ENCODE assay signal across 9 mouse cellular contexts in genomic region chr10:8757429-8757931, GRCm38 (mm10).
DNase-seq lines count a peak whose midpoint lies in the region; ATAC-seq and TF ChIP-seq lines count a peak whose summit lies in the region.
"Had no signal": no experiment of that assay in that cellular context is flagged by ENCODE, and none has a peak within 500 bp of the region (broad histone marks: within the 10 kb centered on the region; RNA-seq: fewer than 3 reads in every experiment).

No protein-coding gene starts in this region.

- H3K27ac ChIP-seq in heart, embryonic 12.5 days (ENCODE audit: poor library complexity, severe bottlenecking), result peak overlapping the region; percentile 35; the same call in 1 of the 2 replicates
- H3K27ac ChIP-seq in limb, embryonic 14.5 days (replicated peaks; ENCODE audit: low read depth, low read length), result peak overlapping the region; percentile 62

- TF ChIP-seq CTCF in brain, embryonic 14.5 days (IDR thresholded peaks at IDR 0.05; ENCODE audit: borderline replicate concordance, extremely low read depth, insufficient read depth, insufficient read length), result no peak

- H3K27me3 ChIP-seq in heart, embryonic 12.5 days (replicated peaks), result no peaks in the 10 kb centered on the region
- no peaks in the 10 kb centered on the region for H3K27me3 ChIP-seq in limb, embryonic 14.5 days (ENCODE audit: control insufficient read depth, insufficient read depth, low read length)

- H3K9ac ChIP-seq in heart, embryonic 12.5 days, result no peak overlapping the region
- peak overlapping the region; percentile 31; the same call in 1 of the 2 replicates for H3K9ac ChIP-seq in limb, embryonic 14.5 days (ENCODE audit: low read depth, low read length, severe bottlenecking)

- H3K36me3 ChIP-seq in heart, embryonic 12.5 days, result peaks cover 7% of the 10 kb centered on the region
- H3K36me3 ChIP-seq in limb, embryonic 14.5 days (ENCODE audit: control insufficient read depth, insufficient read depth, low read length), result peaks cover 6% of the 10 kb centered on the region

- H3K4me3 ChIP-seq in heart, embryonic 12.5 days, result no peak overlapping the region
- peak overlapping the region; percentile 10; the same call in 1 of the 2 replicates for H3K4me3 ChIP-seq in limb, embryonic 14.5 days (replicated peaks; ENCODE audit: low read length)
- H3K4me3 ChIP-seq: myocyte had no signal

- 52% methylated on average over 21 of the region's 21 CpGs for WGBS in heart, embryonic 12.5 days
- WGBS in limb, embryonic 14.5 days, result 26% methylated on average over 21 of the region's 21 CpGs

- peaks cover 25% of the 10 kb centered on the region; the same call in 1 of the 2 replicates for H3K4me1 ChIP-seq in heart, embryonic 12.5 days (replicated peaks)
- H3K4me1 ChIP-seq in limb, embryonic 14.5 days (ENCODE audit: control insufficient read depth, insufficient read depth, low read length), result peaks cover 57% of the 10 kb centered on the region

- peak overlapping the region; percentile 11; the same call in 1 of the 2 replicates for H3K4me2 ChIP-seq in heart, embryonic 12.5 days
- H3K4me2 ChIP-seq in limb, embryonic 14.5 days (replicated peaks; ENCODE audit: low read depth, low read length, severe bottlenecking), result peak overlapping the region; percentile 40

- TF ChIP-seq POLR2A in brain, embryonic 14.5 days (IDR thresholded peaks at IDR 0.05; ENCODE audit: borderline replicate concordance, extremely low read depth, insufficient read depth, insufficient read length, poor library complexity, severe bottlenecking), result no peak
- no peak for TF ChIP-seq POLR2A in limb, embryonic 14.5 days (IDR thresholded peaks at IDR 0.05; ENCODE audit: borderline replicate concordance, extremely low read depth, insufficient read depth, insufficient read length)

- no peaks in the 10 kb centered on the region for H3K9me3 ChIP-seq in heart, embryonic 12.5 days (replicated peaks)
- no peaks in the 10 kb centered on the region for H3K9me3 ChIP-seq in limb, embryonic 14.5 days (ENCODE audit: control insufficient read depth, low read length)

- no peak for ATAC-seq in heart, embryonic 12.5 days (ENCODE audit: insufficient number of reproducible peaks, low FRiP score)
- peak; percentile 45 for ATAC-seq in limb, embryonic 14.5 days (ENCODE audit: low FRiP score, low read depth)
- ATAC-seq in erythroid progenitor cell, adult 5-6 weeks (replicated peaks; ENCODE audit: low FRiP score, poor library complexity, severe bottlenecking), result no peak

- peak; percentile 44 to 53 for DNase-seq in heart, adult 18-20 months
- no peak for DNase-seq in heart, postnatal 25 days (ENCODE audit: low spot score)
- DNase-seq in brain, embryonic 14.5 days (ENCODE audit: low read depth), result peak; percentile 66
- DNase-seq in limb, embryonic 14.5 days (ENCODE audit: low spot score), result peak; percentile 58
- DNase-seq in spleen, postnatal 14 days (ENCODE audit: low spot score in 2 of 2), result no peak
- DNase-seq in urinary bladder, postnatal 36 days (ENCODE audit: low spot score in 2 of 2), result no peak

- intact Hi-C loops in heart, postnatal 25 days (cut with DNase I), result no loop called here

Comparison
In these comparisons a context has a peak if more than half of its experiments do, and no peak if none do; other contexts are left out.
1. DNase-seq: peak in heart, adult 18-20 months (2 of 2), brain, embryonic 14.5 days (single experiment) and limb, embryonic 14.5 days (single experiment); none in heart, postnatal 25 days (single experiment), spleen, postnatal 14 days (0 of 2) and urinary bladder, postnatal 36 days (0 of 2).